Comparison of ENCODE assay signal across 14 mouse cellular contexts in the genomic region with DNA sequence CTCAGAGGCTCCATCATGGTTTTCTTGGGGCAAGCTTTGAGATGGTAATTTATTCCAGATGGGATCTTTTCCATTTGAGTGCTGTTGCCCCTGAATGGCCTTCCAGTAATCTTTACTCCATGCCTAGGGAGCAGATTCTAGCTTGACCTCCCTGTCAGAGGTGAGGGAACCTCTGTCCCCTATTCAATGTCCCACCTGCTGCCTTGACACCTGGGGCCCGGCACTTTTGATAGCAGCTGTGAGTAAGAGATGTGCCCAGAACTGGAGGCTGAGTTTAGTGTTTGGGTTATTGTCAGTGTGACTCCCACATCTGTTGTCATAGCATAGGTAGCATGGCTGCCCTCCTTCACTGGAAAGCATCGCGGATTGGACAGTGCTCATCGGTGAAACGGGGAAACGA.
"Had no signal": no experiment of that assay in that cellular context is flagged by ENCODE, and none has a peak within 500 bp of the region (broad histone marks: within the 10 kb centered on the region; RNA-seq: fewer than 3 reads in every experiment).

No protein-coding gene starts in this region.

- DNase-seq: kidney, postnatal 14 days; liver; liver, embryonic 13.5 days; liver, postnatal 0 days; right cerebral cortex, postnatal 14 days; thymus, adult 18-20 months; thymus, postnatal 14 days had no signal

- H3K27ac ChIP-seq: kidney, embryonic 15.5 days; left cerebral cortex, adult 2 months; liver, embryonic 13.5 days; lung, embryonic 15.5 days; midbrain, embryonic 12.5 days; neural tube, embryonic 13.5 days; stomach, embryonic 15.5 days had no signal

- H3K9ac ChIP-seq: kidney, embryonic 15.5 days; liver, embryonic 13.5 days; liver, postnatal 0 days; lung, embryonic 15.5 days; midbrain, embryonic 12.5 days; neural tube, embryonic 13.5 days; stomach, embryonic 15.5 days had no signal

- H3K4me3 ChIP-seq: kidney, embryonic 15.5 days; left cerebral cortex, adult 2 months; liver, embryonic 13.5 days; lung, embryonic 15.5 days; midbrain, embryonic 12.5 days; neural tube, embryonic 13.5 days; stomach, embryonic 15.5 days had no signal

- H3K27me3 ChIP-seq: kidney, embryonic 15.5 days; liver, embryonic 13.5 days; lung, embryonic 15.5 days; neural tube, embryonic 13.5 days; stomach, embryonic 15.5 days had no signal

- H3K9me3 ChIP-seq: kidney, embryonic 15.5 days; liver, embryonic 13.5 days; lung, embryonic 15.5 days; midbrain, embryonic 12.5 days; neural tube, embryonic 13.5 days; stomach, embryonic 15.5 days had no signal

- H3K36me3 ChIP-seq: kidney, embryonic 15.5 days; liver, embryonic 13.5 days; lung, embryonic 15.5 days; midbrain, embryonic 12.5 days; neural tube, embryonic 13.5 days; stomach, embryonic 15.5 days had no signal

- ATAC-seq: liver, postnatal 0 days; midbrain, embryonic 16.5 days had no signal

- H3K4me1 ChIP-seq: liver, embryonic 13.5 days had no signal

- H3K4me2 ChIP-seq: liver, embryonic 13.5 days; midbrain, embryonic 12.5 days; neural tube, embryonic 13.5 days had no signal
